Mouse (Mus musculus) lung, postnatal 10 days (tissue): ENCODE measurements at regions not wholly inside any gene's neighbourhood (a gene's known extent, or its start where the extent isn't known, plus 50 kb on each side); places are given as distances from the start of the nearest gene placed in this dataset.

Source experiments
- DNase-seq: peaks from one replicate; pipeline ENCODE4 v3.0.0; 2021

GRCm38 (mm10) chr4:33595763-33596162, 285.7 kb downstream of the Rngtt start:
- no peak for DNase-seq

- DNase-seq: no peak
These were observed 289.9 kb downstream of the Rngtt start for GRCm38 (mm10) chr4:33599966-33600365.

- DNase-seq: peak; percentile 23
These were observed 290.7 kb downstream of the Rngtt start for GRCm38 (mm10) chr4:33600805-33601204.

GRCm38 (mm10) chr4:33604636-33605035, 294.5 kb downstream of the Rngtt start:
- no peak for DNase-seq

GRCm38 (mm10) chr4:33639821-33640575, 284.4 kb upstream of the Cnr1 start:
- no peak for DNase-seq

- DNase-seq: no peak
These were observed 283.7 kb upstream of the Cnr1 start for GRCm38 (mm10) chr4:33640576-33641255.

- DNase-seq: no peak
These were observed 282.5 kb upstream of the Cnr1 start for GRCm38 (mm10) chr4:33641883-33642282.

- no peak for DNase-seq
These were observed 281.9 kb upstream of the Cnr1 start for GRCm38 (mm10) chr4:33642526-33642925.

- DNase-seq: no peak
These were observed 279.2 kb upstream of the Cnr1 start for GRCm38 (mm10) chr4:33645217-33645616.

GRCm38 (mm10) chr4:33651292-33651691, 273.1 kb upstream of the Cnr1 start:
- no peak for DNase-seq

GRCm38 (mm10) chr4:33659766-33660165, 264.6 kb upstream of the Cnr1 start:
- no peak for DNase-seq

- DNase-seq: no peak
These were observed 263.8 kb upstream of the Cnr1 start for GRCm38 (mm10) chr4:33660553-33660952.

- DNase-seq: no peak
These were observed 262.5 kb upstream of the Cnr1 start for GRCm38 (mm10) chr4:33661862-33662261.

- DNase-seq: no peak
These were observed 261.4 kb upstream of the Cnr1 start for GRCm38 (mm10) chr4:33662965-33663364.

- DNase-seq: peak; percentile 20
These were observed 260.5 kb upstream of the Cnr1 start for GRCm38 (mm10) chr4:33663616-33664473.

GRCm38 (mm10) chr4:33664474-33664822, 259.9 kb upstream of the Cnr1 start:
- DNase-seq: peak; percentile 59

- DNase-seq: peak; percentile 36
These were observed 259.0 kb upstream of the Cnr1 start for GRCm38 (mm10) chr4:33665250-33665873.

GRCm38 (mm10) chr4:33668431-33668830, 256.0 kb upstream of the Cnr1 start:
- DNase-seq: no peak

- no peak for DNase-seq
These were observed 249.3 kb upstream of the Cnr1 start for GRCm38 (mm10) chr4:33675044-33675443.

GRCm38 (mm10) chr4:33679351-33679750, 245.0 kb upstream of the Cnr1 start:
- DNase-seq: no peak

GRCm38 (mm10) chr4:33686135-33686534, 238.3 kb upstream of the Cnr1 start:
- no peak for DNase-seq

- no peak for DNase-seq
These were observed 237.0 kb upstream of the Cnr1 start for GRCm38 (mm10) chr4:33687434-33687833.

- DNase-seq: no peak
These were observed 231.0 kb upstream of the Cnr1 start for GRCm38 (mm10) chr4:33693441-33693840.
